Mouse (Mus musculus) kidney, embryonic 15.5 days (tissue): ENCODE measurements around the gene Tjp3. TPM values are rescaled to one million over a fixed set of nuclear protein-coding genes. Genes with fewer than 3 reads are reported as not detected.

Experiments used
- ATAC-seq: fragments of 200-750 bp; cut with Nextera tagmentation; replicated peaks from 2 replicates; pipeline ENCODE4 v1.8.0; 2017; ENCODE audit warnings: moderate TSS enrichment; ENCODE audit not compliant: low FRiP score
- H3K27ac ChIP-seq: fragments of 300-500 bp; sonication (generic); 2 replicates; pipeline ENCODE4 v1.5.1; 2015; ENCODE audit warnings: mild to moderate bottlenecking, inconsistent platforms
- H3K27me3 ChIP-seq: fragments of 300-500 bp; sonication (generic); 2 replicates; pipeline ENCODE4 v1.6.1; 2015; ENCODE audit warnings: inconsistent platforms
- H3K36me3 ChIP-seq: fragments of 300-500 bp; sonication (generic); 2 replicates; pipeline ENCODE4 v1.6.1; 2015; ENCODE audit warnings: inconsistent platforms
- H3K4me1 ChIP-seq: fragments of 300-500 bp; sonication (generic); 2 replicates; pipeline ENCODE4 v1.6.1; 2015; ENCODE audit warnings: inconsistent platforms
- H3K4me2 ChIP-seq: fragments of 300-500 bp; sonication (generic); 2 replicates; pipeline ENCODE4 v1.6.1; 2015; ENCODE audit warnings: moderate library complexity, mild to moderate bottlenecking, inconsistent platforms
- H3K4me3 ChIP-seq: fragments of 300-500 bp; sonication (generic); replicated peaks from 2 replicates; pipeline ENCODE4 v1.5.1; 2015; ENCODE audit warnings: mild to moderate bottlenecking, inconsistent platforms
- H3K9ac ChIP-seq: fragments of 300-500 bp; sonication (generic); 2 replicates; pipeline ENCODE4 v1.6.1; 2015; ENCODE audit warnings: mild to moderate bottlenecking, inconsistent platforms
- H3K9me3 ChIP-seq: fragments of 300-500 bp; sonication (generic); replicated peaks from 2 replicates; pipeline ENCODE4 v1.6.1; 2016; ENCODE audit warnings: inconsistent platforms
- WGBS: fragments of 180-500 bp; shearing (Covaris S2); methylation state at CpG from one replicate; pipeline ENCODE4 v1.1.7; 2015; ENCODE audit warnings: mixed read lengths; 5-methylcytosine and 5-hydroxymethylcytosine counted together
- polyA plus RNA-seq: library from polyadenylated mRNA; unstranded; fragments of >200 nt; fragmentation: Nextera tagmentation; extraction: Ambion mirVana; gene quantifications from 2 replicates; pipeline ENCODE4 v1.2.1, GENCODE M21; 2015

Tjp3 gene
- polyA plus RNA-seq, 1 experiment from 2014 or later = 18.1 TPM

DNA sequence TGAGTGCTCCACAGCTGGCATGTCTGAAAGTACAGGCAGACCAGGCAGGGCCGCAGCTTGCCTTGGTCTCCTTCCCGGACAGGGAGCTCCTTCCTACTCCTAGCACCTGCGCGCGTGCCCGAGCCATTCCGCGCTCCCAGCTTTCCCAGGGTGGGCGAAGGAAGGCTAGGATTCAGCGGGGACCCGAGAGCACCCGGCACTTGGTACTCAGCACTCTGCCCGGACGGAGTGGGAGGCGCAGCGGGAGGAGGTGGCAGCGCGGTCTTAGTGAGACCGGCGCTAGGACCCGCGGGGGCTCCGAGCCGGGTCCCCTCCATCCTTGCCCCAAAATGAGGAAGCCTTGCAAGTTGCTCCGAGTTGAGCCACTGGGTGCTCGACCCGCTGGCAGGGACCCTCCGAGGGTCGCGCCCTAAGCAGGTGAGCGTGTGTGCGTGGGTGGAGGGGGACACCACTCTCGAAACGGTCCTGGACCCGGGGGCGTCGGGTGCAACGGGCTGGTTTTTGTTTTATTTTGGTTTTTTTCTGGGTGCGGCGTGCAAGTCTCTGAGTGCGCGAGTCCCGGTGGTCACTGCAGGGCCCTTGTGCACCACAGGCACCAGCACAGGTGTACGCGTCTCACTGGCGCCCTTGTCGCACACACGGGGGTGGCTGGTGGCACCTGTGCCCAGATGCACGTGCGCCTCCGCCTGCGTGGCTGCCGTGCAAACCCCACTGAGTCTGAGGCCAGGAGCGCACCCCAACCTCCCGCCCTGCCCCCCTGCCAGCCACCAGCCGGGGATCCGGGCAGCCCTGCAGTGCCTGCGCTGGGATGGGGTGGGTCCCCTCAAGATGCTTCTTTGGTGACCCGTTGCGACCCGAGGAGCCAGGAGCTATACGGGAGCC is 34.0 kb downstream of the Tjp3 start:
- Histone ChIP-seq H3K4me2 (peak overlapping the region; percentile 94), H3K9ac (peak overlapping the region; percentile 56), H3K9me3 (no peaks in the 10 kb centered on the region), H3K4me1 (peaks cover 34% of the 10 kb centered on the region), H3K27ac (no peak overlapping the region), H3K36me3 (peaks cover 11% of the 10 kb centered on the region), H3K27me3 (peaks cover 75% of the 10 kb centered on the region), H3K4me3 (peak overlapping the region; percentile 53)
- WGBS = 1% methylated on average over 62 of the region's 62 CpGs
- ATAC-seq = no peak

- H3K9ac ChIP-seq = no peak overlapping the region
- no peak overlapping the region for H3K4me2 ChIP-seq
- no peaks in the 10 kb centered on the region for H3K9me3 ChIP-seq
- H3K4me3 ChIP-seq = no peak overlapping the region
- no peak overlapping the region for H3K27ac ChIP-seq
- peaks cover 84% of the 10 kb centered on the region for H3K27me3 ChIP-seq
- WGBS = 78% methylated on average over 1 of the region's 1 CpGs
- H3K4me1 ChIP-seq = peaks cover 39% of the 10 kb centered on the region
- H3K36me3 ChIP-seq = no peaks in the 10 kb centered on the region
- no peak for ATAC-seq
Measured at GRCm38 (mm10) chr10:81254886-81255285, 36.5 kb downstream of the Tjp3 start.

DNA sequence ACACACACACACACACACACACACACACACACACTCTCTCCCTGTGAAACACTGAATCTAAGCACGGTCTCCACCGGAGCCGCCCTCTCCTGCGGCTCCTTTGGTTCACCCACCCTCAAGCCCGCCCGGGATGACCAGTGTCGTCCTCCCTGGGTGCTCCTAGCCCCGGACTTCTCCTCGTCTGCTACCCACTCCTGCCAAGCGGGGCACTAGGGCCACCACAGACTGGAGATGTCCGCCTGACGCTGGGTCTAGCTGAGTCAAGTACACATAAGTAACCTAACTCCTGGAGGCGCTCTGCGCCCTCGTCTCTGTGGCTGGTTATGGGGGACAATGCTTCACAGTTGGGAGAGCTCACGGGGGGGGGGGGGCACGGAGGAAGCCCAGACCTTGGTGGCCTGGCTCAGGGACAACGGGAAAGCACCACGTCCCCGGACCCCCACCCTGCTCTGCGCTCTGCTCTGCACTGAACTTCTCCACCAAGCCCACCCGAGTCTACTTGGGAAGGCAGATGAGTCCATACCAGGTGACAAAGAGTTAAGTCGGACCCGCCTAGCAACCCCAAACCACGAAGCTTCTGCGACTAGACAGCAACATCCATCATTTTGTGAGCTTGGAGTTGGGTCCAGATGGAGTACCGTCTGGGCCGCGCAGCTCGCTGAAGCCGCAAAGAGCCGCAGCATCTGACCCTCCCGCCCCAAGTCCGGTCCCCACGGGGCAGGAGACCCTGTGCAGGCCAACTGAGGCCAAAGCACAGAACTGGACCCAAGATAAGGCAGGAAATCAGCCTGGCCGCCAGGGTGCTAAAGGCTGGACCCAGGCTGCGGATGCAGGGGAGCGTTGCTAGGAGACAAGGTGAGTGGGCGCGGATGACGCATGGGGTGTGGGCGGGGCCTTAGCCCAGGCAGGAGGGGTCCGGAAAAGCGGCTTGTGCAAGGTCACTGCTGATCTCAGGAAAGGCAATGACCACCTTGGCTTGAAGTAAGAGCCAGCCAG is 38.7 kb downstream of the Tjp3 start, which contains the start of gene Matk:
Gene Matk, plus strand, starts transcription at position 512 of the 996 bp plus-strand sequence.
- H3K9ac ChIP-seq = no peak within 1 kb of the TSS
- peak within 1 kb of the TSS; percentile 49 for H3K4me2 ChIP-seq
- ATAC-seq = no peak; the same call in 1 of the 2 replicates

DNA sequence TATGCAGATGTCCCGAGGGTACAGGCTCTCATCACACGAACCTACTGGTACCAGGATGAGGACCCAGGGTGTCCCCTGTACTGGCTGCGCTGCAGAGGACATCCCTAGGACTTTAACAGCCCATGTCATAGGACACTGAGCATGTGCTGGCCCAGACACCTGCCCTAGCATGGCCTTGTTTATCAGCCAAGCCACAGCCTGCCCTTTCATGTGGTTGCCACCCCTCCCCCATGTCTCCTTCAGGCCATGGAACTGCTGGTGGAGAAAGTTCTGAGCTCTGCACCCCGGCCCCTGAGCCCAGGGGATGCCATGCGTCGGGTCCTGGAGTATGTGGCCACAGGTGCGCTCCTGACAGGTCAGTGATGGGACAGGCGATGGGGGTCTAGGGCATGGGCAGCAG is 41.9 kb downstream of the Tjp3 start:
- Histone ChIP-seq H3K9me3 (no peaks in the 10 kb centered on the region), H3K4me2 (no peak overlapping the region), H3K4me3 (no peak overlapping the region), H3K4me1 (peaks cover 21% of the 10 kb centered on the region), H3K36me3 (no peaks in the 10 kb centered on the region), H3K27me3 (peaks cover 40% of the 10 kb centered on the region), H3K27ac (no peak overlapping the region), H3K9ac (no peak overlapping the region)
- ATAC-seq = no peak
- WGBS = 85% methylated on average over 8 of the region's 8 CpGs

More for the DNA sequence above, 38.7 kb downstream of the Tjp3 start, which contains the start of gene Matk:
- Histone ChIP-seq H3K27me3 (peaks cover 63% of the 10 kb centered on the region), H3K9me3 (no peaks in the 10 kb centered on the region), H3K4me1 (peaks cover 26% of the 10 kb centered on the region), H3K27ac (no peak within 1 kb of the TSS), H3K4me3 (peak within 1 kb of the TSS; percentile 24), H3K36me3 (no peaks in the 10 kb centered on the region)
- 7% methylated on average over 44 of the region's 44 CpGs for WGBS

- Histone ChIP-seq H3K4me3 (no peak overlapping the region), H3K27me3 (peaks cover 36% of the 10 kb centered on the region), H3K4me1 (peaks cover 18% of the 10 kb centered on the region), H3K27ac (no peak overlapping the region), H3K36me3 (no peaks in the 10 kb centered on the region), H3K4me2 (no peak overlapping the region), H3K9ac (no peak overlapping the region), H3K9me3 (no peaks in the 10 kb centered on the region)
- ATAC-seq = no peak
- WGBS = 94% methylated on average over 2 of the region's 2 CpGs
Measured at GRCm38 (mm10) chr10:81247804-81248203, 43.6 kb downstream of the Tjp3 start.

DNA sequence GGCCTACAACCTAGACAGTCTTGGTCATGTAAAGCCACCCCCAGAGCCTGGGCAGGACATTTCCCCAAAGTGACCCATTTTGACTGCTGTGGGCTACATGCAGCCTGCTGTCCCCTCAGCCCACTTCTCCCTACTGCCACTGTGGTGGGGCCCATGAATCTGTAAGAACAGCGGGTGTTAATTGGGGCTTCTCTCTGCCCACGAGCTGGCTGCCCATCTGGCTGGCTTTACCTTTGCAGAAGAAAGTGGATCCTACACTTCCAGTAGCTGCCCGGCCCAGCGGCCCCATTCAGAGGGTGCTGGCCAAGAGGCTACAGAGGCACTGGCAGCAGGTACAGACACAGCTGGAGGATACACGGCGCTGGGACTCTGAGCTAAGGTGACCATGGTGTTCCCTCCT is 46.2 kb downstream of the Tjp3 start:
- Histone ChIP-seq H3K4me1 (peaks cover 8% of the 10 kb centered on the region), H3K4me3 (no peak overlapping the region), H3K27ac (no peak overlapping the region), H3K9me3 (no peaks in the 10 kb centered on the region), H3K36me3 (no peaks in the 10 kb centered on the region), H3K4me2 (no peak overlapping the region), H3K27me3 (peaks cover 31% of the 10 kb centered on the region), H3K9ac (no peak overlapping the region)
- ATAC-seq = no peak
- WGBS = 90% methylated on average over 6 of the region's 6 CpGs

DNA sequence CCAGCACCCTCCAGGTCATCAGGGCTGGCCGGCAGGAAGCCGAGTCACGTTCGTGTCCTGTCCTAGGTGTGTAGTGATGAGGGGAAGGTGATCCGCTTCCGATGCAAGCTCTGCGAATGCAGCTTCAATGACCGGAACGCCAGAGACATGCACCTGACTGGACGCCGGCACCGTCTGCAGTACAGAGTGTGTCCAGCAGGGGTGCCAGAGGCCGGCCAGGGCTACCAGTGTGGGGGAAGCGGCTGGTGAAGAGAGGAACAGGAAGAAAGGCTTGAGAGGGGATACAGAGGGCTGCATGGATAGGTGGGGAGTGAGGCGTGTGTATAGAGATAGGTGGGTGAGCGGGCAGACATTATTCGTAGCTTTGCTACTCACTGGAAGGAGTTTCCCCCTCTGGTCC is 46.8 kb downstream of the Tjp3 start:
- Histone ChIP-seq H3K27me3 (peaks cover 36% of the 10 kb centered on the region), H3K4me2 (peak overlapping the region; percentile 7; the same call in 1 of the 2 replicates), H3K27ac (no peak overlapping the region), H3K4me1 (peaks cover 14% of the 10 kb centered on the region), H3K4me3 (no peak overlapping the region), H3K9me3 (no peaks in the 10 kb centered on the region), H3K36me3 (no peaks in the 10 kb centered on the region), H3K9ac (no peak overlapping the region)
- WGBS = 8% methylated on average over 17 of the region's 17 CpGs
- ATAC-seq = peak; percentile 41; the same call in 1 of the 2 replicates

DNA sequence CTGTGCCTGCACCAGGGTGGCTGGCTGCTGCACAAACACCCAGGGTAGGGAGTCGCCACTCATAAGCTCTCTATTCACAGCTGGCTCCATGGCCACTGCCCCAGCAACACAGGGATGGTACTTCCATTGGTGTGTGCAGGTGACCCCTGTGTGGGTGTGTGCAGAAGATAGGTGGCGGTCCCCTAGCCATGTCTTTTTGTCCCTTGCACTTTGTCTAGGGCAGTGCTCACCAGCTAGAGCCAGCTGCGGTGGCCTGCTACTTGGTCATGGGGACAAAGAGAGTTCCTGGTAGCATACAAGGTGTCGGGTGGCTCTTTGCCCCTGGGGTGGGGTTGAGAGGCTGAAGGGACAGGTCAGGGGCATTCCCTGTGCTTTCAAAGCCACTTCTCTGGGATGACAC is 47.2 kb downstream of the Tjp3 start:
- 72% methylated on average over 4 of the region's 4 CpGs for WGBS
- no peaks in the 10 kb centered on the region for H3K9me3 ChIP-seq
- H3K4me1 ChIP-seq = peaks cover 18% of the 10 kb centered on the region
- no peak overlapping the region for H3K4me3 ChIP-seq
- no peak for ATAC-seq
- no peak overlapping the region for H3K9ac ChIP-seq
- no peaks in the 10 kb centered on the region for H3K36me3 ChIP-seq
- H3K27ac ChIP-seq = no peak overlapping the region
- H3K4me2 ChIP-seq = peak overlapping the region; percentile 7; the same call in 1 of the 2 replicates
- peaks cover 41% of the 10 kb centered on the region for H3K27me3 ChIP-seq

GRCm38 (mm10) chr10:81242021-81242420 is 49.4 kb downstream of the Tjp3 start:
- H3K27me3 ChIP-seq = peaks cover 53% of the 10 kb centered on the region
- H3K4me3 ChIP-seq = no peak overlapping the region
- no peak for ATAC-seq

GRCm38 (mm10) chr10:81240876-81241275 is 50.5 kb downstream of the Tjp3 start:
- Histone ChIP-seq H3K4me1 (peaks cover 25% of the 10 kb centered on the region), H3K9ac (no peak overlapping the region), H3K27me3 (peaks cover 53% of the 10 kb centered on the region), H3K9me3 (no peaks in the 10 kb centered on the region), H3K4me3 (no peak overlapping the region), H3K36me3 (no peaks in the 10 kb centered on the region), H3K27ac (no peak overlapping the region), H3K4me2 (no peak overlapping the region)
- no peak for ATAC-seq
- 27% methylated on average over 13 of the region's 13 CpGs for WGBS

More at GRCm38 (mm10) chr10:81242021-81242420, 49.4 kb downstream of the Tjp3 start:
- no peaks in the 10 kb centered on the region for H3K36me3 ChIP-seq
- H3K9me3 ChIP-seq = no peaks in the 10 kb centered on the region
- no peak overlapping the region for H3K9ac ChIP-seq
- H3K4me2 ChIP-seq = no peak overlapping the region
- 89% methylated on average over 16 of the region's 16 CpGs for WGBS
- H3K4me1 ChIP-seq = peaks cover 25% of the 10 kb centered on the region
- H3K27ac ChIP-seq = no peak overlapping the region

- Histone ChIP-seq H3K27ac (no peak overlapping the region), H3K4me1 (peaks cover 21% of the 10 kb centered on the region), H3K36me3 (no peaks in the 10 kb centered on the region), H3K9ac (no peak overlapping the region), H3K9me3 (no peaks in the 10 kb centered on the region), H3K4me2 (no peak overlapping the region), H3K27me3 (peaks cover 45% of the 10 kb centered on the region), H3K4me3 (no peak overlapping the region)
- ATAC-seq = no peak
- 80% methylated on average over 2 of the region's 2 CpGs for WGBS
Measured at GRCm38 (mm10) chr10:81238618-81239017, 52.8 kb downstream of the Tjp3 start.
